Mouse (Mus musculus): Measurements from ENCODE around the gene Hoxd1. TPM values are rescaled to one million over a fixed set of nuclear protein-coding genes. Genes with fewer than 3 reads are reported as not detected.

Gene Hoxd1
- polyA plus RNA-seq, 1 experiment from 2014 or later = 0.49 TPM

DNA sequence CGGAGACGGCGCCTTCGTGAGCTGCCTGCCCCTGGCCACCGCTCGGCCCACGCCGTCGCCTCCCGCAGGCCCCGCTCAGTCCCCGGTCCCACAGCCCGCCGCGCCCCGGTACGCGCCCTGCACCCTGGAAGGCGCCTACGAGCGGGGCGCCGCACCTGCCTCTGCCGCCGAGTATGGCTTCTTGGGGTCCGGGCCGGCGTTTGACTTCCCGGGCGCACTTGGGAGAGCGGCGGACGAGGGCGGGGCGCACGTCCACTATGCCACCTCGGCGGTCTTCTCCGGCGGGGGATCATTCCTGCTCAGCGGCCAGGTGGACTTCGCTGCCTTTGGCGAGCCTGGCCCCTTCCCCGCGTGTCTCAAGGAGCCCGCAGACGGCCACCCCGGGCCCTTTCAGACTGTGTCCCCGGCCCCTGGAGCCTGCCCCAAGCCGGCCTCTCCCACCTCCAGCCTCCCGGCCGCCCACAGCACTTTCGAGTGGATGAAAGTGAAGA, 510 bp downstream of the Hoxd1 start:
- no peak for DNase-seq (ENCODE audit: low spot score)
- no peaks in the 10 kb centered on the region for H3K9me3 ChIP-seq
- H3K4me3 ChIP-seq = peak overlapping the region; percentile 65
- under 1% methylated on average over 53 of the region's 53 CpGs for WGBS
- H3K27me3 ChIP-seq (ENCODE audit: insufficient read depth, poor library complexity, severe bottlenecking) = peaks cover 80% of the 10 kb centered on the region
- no peaks in the 10 kb centered on the region for H3K36me3 ChIP-seq
- H3K4me1 ChIP-seq = peaks cover 26% of the 10 kb centered on the region
- 0 out of 2 replicates have a peak overlapping the region, but pooled peaks have one; percentile 8 for H3K27ac ChIP-seq

DNA sequence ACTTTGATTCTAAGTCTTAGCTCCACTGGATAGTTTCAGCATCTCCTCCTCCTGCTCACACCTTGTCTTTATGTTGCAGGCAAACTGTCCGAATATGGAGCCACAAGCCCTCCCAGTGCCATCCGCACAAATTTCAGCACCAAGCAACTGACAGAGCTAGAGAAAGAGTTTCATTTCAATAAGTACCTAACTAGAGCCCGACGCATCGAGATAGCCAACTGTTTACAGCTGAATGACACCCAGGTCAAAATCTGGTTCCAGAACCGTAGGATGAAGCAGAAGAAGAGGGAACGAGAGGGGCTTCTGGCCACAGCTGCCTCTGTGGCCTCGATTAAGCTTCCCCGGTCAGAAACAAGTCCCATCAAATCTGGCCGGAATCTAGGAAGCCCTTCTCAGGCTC, 1.2 kb downstream of the Hoxd1 start:
- Histone ChIP-seq H3K4me3 (peak overlapping the region; percentile 65; the same call in 1 of the 2 replicates), H3K4me1 (peaks cover 26% of the 10 kb centered on the region), H3K27me3 (ENCODE audit: insufficient read depth, poor library complexity, severe bottlenecking) (peaks cover 80% of the 10 kb centered on the region), H3K9me3 (no peaks in the 10 kb centered on the region), H3K36me3 (no peaks in the 10 kb centered on the region), H3K27ac (no peak overlapping the region)
- WGBS = 45% methylated on average over 10 of the region's 10 CpGs
- DNase-seq (ENCODE audit: low spot score) = no peak

DNA sequence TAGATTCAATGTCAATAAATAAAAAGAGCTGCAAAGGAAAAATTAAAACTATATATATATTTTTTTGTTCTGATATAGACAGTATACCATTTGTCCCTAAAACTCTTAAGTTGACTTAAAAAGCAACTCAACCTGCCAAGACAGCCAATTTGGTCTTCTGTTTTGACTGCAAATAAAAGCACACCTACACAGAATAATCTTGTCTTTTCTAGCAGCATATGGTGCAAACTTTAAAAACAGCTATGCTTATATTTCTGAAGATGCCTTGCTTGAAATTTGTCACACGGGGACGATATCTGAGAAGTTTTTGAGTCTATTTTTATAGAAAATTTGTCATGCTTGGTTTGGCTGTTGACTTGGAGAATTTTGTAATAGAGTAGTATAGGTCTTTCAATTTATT, 11.6 kb downstream of the Hoxd1 start:
- H3K27ac ChIP-seq = no peak overlapping the region
- 80% methylated on average over 2 of the region's 2 CpGs for WGBS
- no peaks in the 10 kb centered on the region for H3K27me3 ChIP-seq (ENCODE audit: insufficient read depth, poor library complexity, severe bottlenecking)
- DNase-seq (ENCODE audit: low spot score) = no peak
- H3K4me1 ChIP-seq = no peaks in the 10 kb centered on the region
- H3K9me3 ChIP-seq = no peaks in the 10 kb centered on the region
- no peaks in the 10 kb centered on the region for H3K36me3 ChIP-seq
- no peak overlapping the region for H3K4me3 ChIP-seq

DNA sequence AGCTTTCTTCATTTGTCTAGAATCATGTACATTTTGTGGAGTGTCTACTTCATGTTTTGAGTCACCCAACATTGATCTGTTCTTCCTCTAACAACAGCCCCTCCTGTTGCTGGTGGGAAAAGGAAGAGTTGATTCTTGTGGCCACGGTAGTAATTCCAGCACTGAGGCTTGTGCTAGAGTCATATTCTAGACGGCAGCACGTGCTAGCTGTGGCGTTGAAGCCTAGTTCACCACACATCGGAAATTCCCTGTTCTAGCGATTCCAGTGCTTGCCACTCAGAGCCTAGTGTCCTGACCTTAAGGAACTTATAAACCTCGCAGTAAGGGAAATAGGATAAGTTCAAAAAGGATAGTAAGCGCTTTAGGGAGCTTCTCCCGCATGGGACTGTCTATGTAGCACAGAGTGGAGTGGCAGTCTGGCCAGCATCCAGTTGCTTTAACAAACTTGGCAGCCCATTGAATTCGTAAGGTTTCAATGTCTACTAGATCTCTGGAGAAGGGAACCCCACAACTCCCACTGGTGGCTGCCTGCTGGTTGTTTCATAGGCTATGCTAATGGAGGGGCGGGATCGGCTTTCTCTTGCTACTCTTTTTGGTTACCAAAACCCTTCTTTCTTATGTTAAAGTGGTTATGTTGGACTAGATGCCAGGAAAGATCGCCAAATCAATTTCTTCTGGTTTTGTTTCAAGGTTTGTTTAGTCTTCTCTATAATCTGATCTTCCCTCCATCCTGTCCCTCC, 14.9 kb downstream of the Hoxd1 start:
- no peaks in the 10 kb centered on the region for H3K9me3 ChIP-seq
- 72% methylated on average over 13 of the region's 13 CpGs for WGBS
- no peaks in the 10 kb centered on the region for H3K4me1 ChIP-seq
- no peaks in the 10 kb centered on the region for H3K36me3 ChIP-seq
- no peaks in the 10 kb centered on the region for H3K27me3 ChIP-seq (ENCODE audit: insufficient read depth, poor library complexity, severe bottlenecking)
- no peak overlapping the region for H3K4me3 ChIP-seq
- H3K27ac ChIP-seq = no peak overlapping the region
- no peak for DNase-seq (ENCODE audit: low spot score)

DNA sequence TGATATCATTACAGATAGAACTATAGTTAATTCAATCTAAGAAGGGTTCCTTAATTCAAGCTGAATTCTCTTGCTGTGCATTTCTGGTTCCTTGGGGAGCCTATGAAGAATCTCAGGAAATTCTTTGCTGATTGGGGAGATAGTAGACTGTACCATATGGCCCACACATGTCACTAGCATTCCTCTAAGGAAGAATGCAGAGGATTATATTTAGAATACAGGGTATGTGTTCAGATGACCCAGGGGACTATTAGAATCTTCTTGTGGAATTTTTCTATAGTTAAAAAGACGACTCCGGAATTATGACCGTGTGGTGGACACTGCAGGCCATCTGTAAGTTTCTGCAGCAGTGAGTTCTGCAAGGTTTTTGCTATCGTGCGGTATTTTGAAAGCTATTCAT, 18.6 kb downstream of the Hoxd1 start:
- Histone ChIP-seq H3K27ac (no peak overlapping the region), H3K4me3 (no peak overlapping the region), H3K4me1 (no peaks in the 10 kb centered on the region), H3K36me3 (no peaks in the 10 kb centered on the region), H3K9me3 (no peaks in the 10 kb centered on the region), H3K27me3 (ENCODE audit: insufficient read depth, poor library complexity, severe bottlenecking) (no peaks in the 10 kb centered on the region)
- DNase-seq (ENCODE audit: low spot score) = no peak
- WGBS = 83% methylated on average over 5 of the region's 5 CpGs

DNA sequence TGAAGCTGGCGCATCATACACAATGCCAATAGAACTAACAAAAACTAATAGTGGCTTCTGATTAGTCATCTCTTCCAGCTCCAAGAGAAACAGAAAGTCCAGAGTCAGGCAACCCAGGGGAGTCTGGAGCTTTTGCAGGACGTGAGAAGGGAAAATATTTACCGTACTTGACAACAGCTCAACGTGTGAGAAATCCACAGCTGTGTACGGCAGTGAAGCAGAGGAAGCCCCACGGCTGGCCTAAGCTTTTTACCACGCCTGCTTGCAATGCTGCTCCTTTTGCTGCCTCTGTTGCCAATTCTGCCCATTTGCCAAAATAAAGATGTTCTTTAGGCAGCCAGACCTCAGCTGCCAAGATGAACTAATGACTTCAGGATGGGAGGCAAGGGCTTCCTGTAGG, 32.8 kb downstream of the Hoxd1 start:
- Histone ChIP-seq H3K4me3 (no peak overlapping the region), H3K9me3 (no peaks in the 10 kb centered on the region), H3K27me3 (ENCODE audit: insufficient read depth, poor library complexity, severe bottlenecking) (no peaks in the 10 kb centered on the region), H3K27ac (no peak overlapping the region), H3K36me3 (no peaks in the 10 kb centered on the region), H3K4me1 (no peaks in the 10 kb centered on the region)
- WGBS = 52% methylated on average over 7 of the region's 7 CpGs
- DNase-seq (ENCODE audit: low spot score) = no peak

DNA sequence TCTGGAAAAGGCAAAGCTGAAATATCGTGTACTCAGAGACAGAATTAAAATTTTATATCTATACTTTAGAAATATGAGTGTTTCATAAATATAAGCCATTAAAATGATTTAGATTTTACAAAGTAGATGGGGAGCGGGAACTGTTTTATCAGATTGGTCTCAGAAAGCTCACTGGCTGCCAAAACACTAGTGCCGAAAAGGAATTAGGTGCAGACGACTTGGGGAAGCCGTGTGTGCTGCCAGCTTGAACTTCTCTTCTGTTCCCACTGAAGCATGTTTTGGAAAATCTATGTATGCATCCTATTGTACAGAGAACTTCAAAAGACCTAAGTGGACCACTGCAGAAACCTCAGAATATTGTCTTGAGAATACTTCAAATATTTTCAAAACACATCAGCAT, 45.7 kb downstream of the Hoxd1 start:
- Histone ChIP-seq H3K9me3 (no peaks in the 10 kb centered on the region), H3K27ac (no peak overlapping the region), H3K4me3 (no peak overlapping the region), H3K27me3 (ENCODE audit: insufficient read depth, poor library complexity, severe bottlenecking) (no peaks in the 10 kb centered on the region), H3K4me1 (no peaks in the 10 kb centered on the region), H3K36me3 (no peaks in the 10 kb centered on the region)
- 78% methylated on average over 5 of the region's 5 CpGs for WGBS
- no peak for DNase-seq (ENCODE audit: low spot score)

MicroRNA genes within 50 kb of the gene (microRNA counts, 519-probe panel; counts per million panel counts)
- microRNA mmu-miR-10b = 5,218 counts per million, percentile 44 among the panel's probes with 10 or more counts

Small RNA genes lying within 50 kb of the gene (microRNA-seq; reads per million reads assigned to microRNA genes)
- 583 reads per million, percentile 73 among the genes with 10 or more reads in this experiment for gene Mir10b

Other genes starting within 250 kb of the Hoxd1 start
- gene Lnpk, start 183.5 kb upstream of the Hoxd1 start, polyA plus RNA-seq (2016; fragmentation: Nextera tagmentation; extraction: Ambion mirVana) = 24.6 and 28.0 TPM in 2 replicates
- gene Evx2, start 103.4 kb upstream of the Hoxd1 start, polyA plus RNA-seq (2016; fragmentation: Nextera tagmentation; extraction: Ambion mirVana) = not detected in 2 replicates
- 0.40 TPM in 1 of 2 replicates, not detected in the other for gene Hoxd13, start 94.7 kb upstream of the Hoxd1 start, polyA plus RNA-seq (2016; fragmentation: Nextera tagmentation; extraction: Ambion mirVana)
- 1.1 TPM in 1 of 2 replicates, not detected in the other for gene Hoxd12, start 88.0 kb upstream of the Hoxd1 start, polyA plus RNA-seq (2016; fragmentation: Nextera tagmentation; extraction: Ambion mirVana)
- 0.07 and 2.1 TPM in 2 replicates for gene Hoxd11, start 83.4 kb upstream of the Hoxd1 start, polyA plus RNA-seq (2016; fragmentation: Nextera tagmentation; extraction: Ambion mirVana)
- gene Hoxd10, start 71.1 kb upstream of the Hoxd1 start, polyA plus RNA-seq (2016; fragmentation: Nextera tagmentation; extraction: Ambion mirVana) = 2.3 TPM in 1 of 2 replicates, not detected in the other
- gene Hoxd9, start 65.3 kb upstream of the Hoxd1 start, polyA plus RNA-seq (2016; fragmentation: Nextera tagmentation; extraction: Ambion mirVana) = 3.0 TPM in 1 of 2 replicates, not detected in the other
- gene Hoxd8, start 58.4 kb upstream of the Hoxd1 start, polyA plus RNA-seq (2016; fragmentation: Nextera tagmentation; extraction: Ambion mirVana) = 0.09 and 1.3 TPM in 2 replicates
- 0.73 and 2.9 TPM in 2 replicates for gene Hoxd3, start 51.1 kb upstream of the Hoxd1 start, polyA plus RNA-seq (2016; fragmentation: Nextera tagmentation; extraction: Ambion mirVana)
- 0.29 TPM in 1 of 2 replicates, not detected in the other for gene Hoxd4, start 51.1 kb upstream of the Hoxd1 start, polyA plus RNA-seq (2016; fragmentation: Nextera tagmentation; extraction: Ambion mirVana)
- gene Gm28230, start 36.3 kb upstream of the Hoxd1 start, polyA plus RNA-seq (2016; fragmentation: Nextera tagmentation; extraction: Ambion mirVana) = 0.07 and 0.35 TPM in 2 replicates
- 141 and 146 TPM in 2 replicates for gene Mtx2, start 62.8 kb downstream of the Hoxd1 start, polyA plus RNA-seq (2016; fragmentation: Nextera tagmentation; extraction: Ambion mirVana)

All from heart, embryonic 10.5 days (tissue).